Comparison of ENCODE assay signal across 32 mouse cellular contexts in genomic region chr2:154204630-154205029, GRCm38 (mm10). TPM values are rescaled to one million over a fixed set of nuclear protein-coding genes. Genes with fewer than 3 reads are reported as not detected.
A peak's percentile ranks its signal among the peaks of the same experiment; 100 is the strongest.
DNase-seq lines count a peak whose midpoint lies in the region; ATAC-seq lines count a peak whose summit lies in the region.
"Had no signal": no experiment of that assay in that cellular context is flagged by ENCODE, and none has a peak within 500 bp of the region (broad histone marks: within the 10 kb centered on the region; RNA-seq: fewer than 3 reads in every experiment).

No protein-coding gene starts in this region.

- no peak for ATAC-seq in CD4-positive, CD25-positive, alpha-beta regulatory T cell, adult 4 months
- ATAC-seq: activated CD4-positive, CD25-positive, alpha-beta regulatory T cell, adult 4 months; forebrain, embryonic 14.5 days; forebrain, embryonic 16.5 days; Patski had no signal

- DNase-seq in layer of hippocampus, adult 9-11 months: peak; percentile 34
- no peak for DNase-seq in layer of hippocampus, postnatal 14 days (ENCODE audit: low spot score in 2 of 2)
- DNase-seq in left cerebral cortex, postnatal 36 days (ENCODE audit: low spot score in 2 of 2): peak; percentile 9 to 19
- DNase-seq in left cerebral cortex, postnatal 10 days (ENCODE audit: extremely low spot score in 1 of 2, low spot score in 2 of 2): no peak
- peak; percentile 56 for DNase-seq in brain, adult 2 months (ENCODE audit: low read depth, low spot score)
- DNase-seq: adrenal gland, adult 8-10 months; adrenal gland, postnatal 14 days; adrenal gland, postnatal 36 days; cerebellum, adult 11 months; cerebellum, adult 18-20 months; cerebellum, adult 8-10 months; cerebellum, adult 9-11 months; cerebellum, postnatal 14 days; cerebellum, postnatal 36 days; embryo, embryonic 11 days had no signal

- intact Hi-C loops in left cerebral cortex, postnatal 36 days (cut with DNase I): no loop called here
- intact Hi-C loops in left cerebral cortex, postnatal 10 days (cut with DNase I): no loop called here

RNA-seq across cellular contexts. Expression of gene Bpifb1, which starts 14.0 kb away (rescaled TPM):
- total RNA-seq in layer of hippocampus, postnatal 14 days (2021): under 1 TPM; 0.48 to 0.71 TPM
- total RNA-seq in left cerebral cortex, postnatal 36 days (2021): under 1 TPM in 1 of 2 experiments, not detected in 1; 0.25 TPM
- under 1 TPM; 0.28 to 0.41 TPM for total RNA-seq in left cerebral cortex, postnatal 10 days (2021)
- polyA plus RNA-seq in CD4-positive, CD25-positive, alpha-beta regulatory T cell, adult 4 months (2017; shearing (Covaris generic)): not detected
- total RNA-seq: adrenal gland, adult 18-20 months; adrenal gland, adult 8-10 months; adrenal gland, postnatal 14 days; adrenal gland, postnatal 36 days; CH12.LX; common myeloid progenitor, adult 5-6 weeks had no signal
- polyA plus RNA-seq: activated CD4-positive, CD25-positive, alpha-beta regulatory T cell, adult 4 months; C2C12; embryonic facial prominence, embryonic 11.5 days; embryonic facial prominence, embryonic 13.5 days; erythroblast, embryonic 14.5 days; forebrain, embryonic 10.5 days; forebrain, embryonic 12.5 days; G1E had no signal

RNA-seq across cellular contexts. Expression of gene Bpifb5, which starts 18.9 kb away (rescaled TPM):
- total RNA-seq in layer of hippocampus, postnatal 14 days (2021): not detected
- total RNA-seq in left cerebral cortex, postnatal 36 days (2021): not detected
- total RNA-seq in left cerebral cortex, postnatal 10 days (2021): under 1 TPM in 1 of 2 experiments, not detected in 1; 0.21 TPM
- polyA plus RNA-seq in CD4-positive, CD25-positive, alpha-beta regulatory T cell, adult 4 months (2017; shearing (Covaris generic)): not detected
- total RNA-seq: adrenal gland, adult 18-20 months; adrenal gland, postnatal 14 days; CH12.LX; common myeloid progenitor, adult 5-6 weeks had no signal
- polyA plus RNA-seq: activated CD4-positive, CD25-positive, alpha-beta regulatory T cell, adult 4 months; C2C12; erythroblast, embryonic 14.5 days; G1E had no signal

RNA-seq across cellular contexts. Expression of gene Bpifa5, which starts 42.2 kb away (rescaled TPM):
- total RNA-seq in layer of hippocampus, postnatal 14 days (2021): not detected
- total RNA-seq in left cerebral cortex, postnatal 36 days (2021): not detected
- total RNA-seq in left cerebral cortex, postnatal 10 days (2021): not detected
- polyA plus RNA-seq in CD4-positive, CD25-positive, alpha-beta regulatory T cell, adult 4 months (2017; shearing (Covaris generic)): not detected
- total RNA-seq: adrenal gland, adult 18-20 months; adrenal gland, adult 8-10 months; adrenal gland, postnatal 14 days; adrenal gland, postnatal 36 days; CH12.LX; common myeloid progenitor, adult 5-6 weeks; G1E had no signal
- polyA plus RNA-seq: activated CD4-positive, CD25-positive, alpha-beta regulatory T cell, adult 4 months; brain, embryonic 14.5 days; C2C12; embryonic facial prominence, embryonic 11.5 days; embryonic facial prominence, embryonic 13.5 days; embryonic facial prominence, embryonic 15.5 days; erythroblast, embryonic 14.5 days; forebrain, embryonic 10.5 days; forebrain, embryonic 12.5 days; forebrain, embryonic 14.5 days; forebrain, embryonic 16.5 days; G1E; Patski had no signal

RNA-seq across cellular contexts. Expression of gene Bpifb9a, which starts 53.0 kb away (rescaled TPM):
- not detected for total RNA-seq in layer of hippocampus, postnatal 14 days (2021)
- total RNA-seq in left cerebral cortex, postnatal 36 days (2021): not detected
- not detected for total RNA-seq in left cerebral cortex, postnatal 10 days (2021)
- polyA plus RNA-seq in CD4-positive, CD25-positive, alpha-beta regulatory T cell, adult 4 months (2017; shearing (Covaris generic)): not detected
- total RNA-seq: adrenal gland, adult 18-20 months; adrenal gland, postnatal 14 days; adrenal gland, postnatal 36 days; CH12.LX; common myeloid progenitor, adult 5-6 weeks had no signal
- polyA plus RNA-seq: activated CD4-positive, CD25-positive, alpha-beta regulatory T cell, adult 4 months; brain, embryonic 14.5 days; C2C12; embryonic facial prominence, embryonic 11.5 days; embryonic facial prominence, embryonic 13.5 days; embryonic facial prominence, embryonic 15.5 days; erythroblast, embryonic 14.5 days; forebrain, embryonic 10.5 days; forebrain, embryonic 12.5 days; forebrain, embryonic 14.5 days; forebrain, embryonic 16.5 days; G1E; Patski had no signal

Comparison
In these comparisons a context has a peak if more than half of its experiments do, and no peak if none do; other contexts are left out.
1. DNase-seq: peak in layer of hippocampus, adult 9-11 months (single experiment), left cerebral cortex, postnatal 36 days (2 of 2) and brain, adult 2 months (single experiment); none in layer of hippocampus, postnatal 14 days (0 of 2) and left cerebral cortex, postnatal 10 days (0 of 2).